Mouse (Mus musculus): ENCODE measurements at regions not wholly inside any gene's neighbourhood (a gene's known extent, or its start where the extent isn't known, plus 50 kb on each side); places are given as distances from the start of the nearest gene placed in this dataset.

GRCm38 (mm10) chr4:106206023-106206422 is 110.0 kb upstream of the Usp24 start:
- Histone ChIP-seq H3K4me1 (replicated peaks) (peaks cover 9% of the 10 kb centered on the region), H3K36me3 (no peaks in the 10 kb centered on the region), H3K9me3 (replicated peaks) (no peaks in the 10 kb centered on the region), H3K27me3 (no peaks in the 10 kb centered on the region), H3K9ac (no peak overlapping the region), H3K4me2 (no peak overlapping the region), H3K27ac (no peak overlapping the region), H3K4me3 (no peak overlapping the region)
- no peak for ATAC-seq (replicated peaks; ENCODE audit: insufficient number of reproducible peaks, insufficient read depth, low FRiP score, low read depth)
- 41% methylated on average over 2 of the region's 2 CpGs for WGBS

GRCm38 (mm10) chr4:106209465-106209864 is 106.5 kb upstream of the Usp24 start:
- H3K4me3 ChIP-seq, result no peak overlapping the region
- H3K27me3 ChIP-seq, result no peaks in the 10 kb centered on the region
- no peak overlapping the region for H3K27ac ChIP-seq
- H3K4me2 ChIP-seq, result no peak overlapping the region
- H3K9ac ChIP-seq, result no peak overlapping the region
- ATAC-seq (replicated peaks; ENCODE audit: insufficient number of reproducible peaks, insufficient read depth, low FRiP score, low read depth), result peak; percentile 42; the same call in 1 of the 2 replicates
- H3K36me3 ChIP-seq, result no peaks in the 10 kb centered on the region
- peaks cover 6% of the 10 kb centered on the region for H3K4me1 ChIP-seq (replicated peaks)
- no peaks in the 10 kb centered on the region for H3K9me3 ChIP-seq (replicated peaks)
- WGBS, result 61% methylated on average over 11 of the region's 11 CpGs

DNA sequence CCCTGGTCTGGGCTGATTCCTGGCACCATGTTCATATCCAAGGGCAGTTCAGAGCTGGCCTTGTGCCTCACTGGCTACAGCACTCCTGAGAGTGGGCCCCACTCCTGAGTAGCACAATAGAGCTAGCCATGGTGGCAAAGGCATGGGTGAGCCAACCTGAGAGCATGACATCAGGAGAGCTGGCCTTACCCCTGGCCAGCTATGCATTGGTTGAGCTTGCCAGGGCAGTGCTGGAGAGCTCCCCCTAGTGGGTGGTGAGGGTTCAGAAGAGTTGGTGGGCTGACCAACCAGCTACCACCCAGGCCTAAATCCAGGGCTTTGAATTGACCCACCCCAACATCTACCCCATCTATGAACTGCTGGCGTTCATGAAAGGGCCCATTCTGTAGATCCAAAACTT is 106.0 kb upstream of the Usp24 start:
- Histone ChIP-seq H3K4me2 (no peak overlapping the region), H3K4me3 (no peak overlapping the region), H3K27ac (no peak overlapping the region), H3K27me3 (no peaks in the 10 kb centered on the region), H3K36me3 (no peaks in the 10 kb centered on the region), H3K9ac (no peak overlapping the region), H3K4me1 (replicated peaks) (peaks cover 6% of the 10 kb centered on the region), H3K9me3 (replicated peaks) (no peaks in the 10 kb centered on the region)
- no peak for ATAC-seq (replicated peaks; ENCODE audit: insufficient number of reproducible peaks, insufficient read depth, low FRiP score, low read depth)
- WGBS, result 91% methylated on average over 1 of the region's 1 CpGs

GRCm38 (mm10) chr4:106214170-106214569 is 101.8 kb upstream of the Usp24 start:
- Histone ChIP-seq H3K9me3 (replicated peaks) (no peaks in the 10 kb centered on the region), H3K4me1 (replicated peaks) (no peaks in the 10 kb centered on the region), H3K4me3 (no peak overlapping the region), H3K4me2 (no peak overlapping the region), H3K36me3 (no peaks in the 10 kb centered on the region), H3K27me3 (no peaks in the 10 kb centered on the region), H3K9ac (no peak overlapping the region), H3K27ac (no peak overlapping the region)
- 82% methylated on average over 5 of the region's 5 CpGs for WGBS
- ATAC-seq (replicated peaks; ENCODE audit: insufficient number of reproducible peaks, insufficient read depth, low FRiP score, low read depth), result no peak

- no peak overlapping the region for H3K9ac ChIP-seq
- no peak for ATAC-seq (replicated peaks; ENCODE audit: insufficient number of reproducible peaks, insufficient read depth, low FRiP score, low read depth)
- H3K4me2 ChIP-seq, result no peak overlapping the region
- H3K4me1 ChIP-seq (replicated peaks), result no peaks in the 10 kb centered on the region
- no peaks in the 10 kb centered on the region for H3K27me3 ChIP-seq
- no peaks in the 10 kb centered on the region for H3K9me3 ChIP-seq (replicated peaks)
- H3K27ac ChIP-seq, result no peak overlapping the region
- H3K36me3 ChIP-seq, result no peaks in the 10 kb centered on the region
- no peak overlapping the region for H3K4me3 ChIP-seq
- WGBS, result 85% methylated on average over 9 of the region's 9 CpGs
These were observed 95.4 kb upstream of the Usp24 start for GRCm38 (mm10) chr4:106220621-106221020.

GRCm38 (mm10) chr4:106225184-106225862 is 90.7 kb upstream of the Usp24 start:
- H3K9me3 ChIP-seq (replicated peaks), result no peaks in the 10 kb centered on the region
- no peak overlapping the region for H3K27ac ChIP-seq
- 0 out of 2 replicates have a peak overlapping the region, but pooled peaks have one; percentile 3 for H3K4me2 ChIP-seq
- 42% methylated on average over 12 of the region's 12 CpGs for WGBS
- no peak overlapping the region for H3K9ac ChIP-seq
- H3K27me3 ChIP-seq, result no peaks in the 10 kb centered on the region
- no peaks in the 10 kb centered on the region for H3K36me3 ChIP-seq
- H3K4me3 ChIP-seq, result no peak overlapping the region
- no peak for ATAC-seq (replicated peaks; ENCODE audit: insufficient number of reproducible peaks, insufficient read depth, low FRiP score, low read depth)
- no peaks in the 10 kb centered on the region; the same call in 1 of the 2 replicates for H3K4me1 ChIP-seq (replicated peaks)

GRCm38 (mm10) chr4:106227428-106227827 is 88.6 kb upstream of the Usp24 start:
- Histone ChIP-seq H3K27me3 (no peaks in the 10 kb centered on the region), H3K4me3 (no peak overlapping the region), H3K9me3 (replicated peaks) (no peaks in the 10 kb centered on the region), H3K9ac (no peak overlapping the region), H3K4me1 (replicated peaks) (peaks cover 2% of the 10 kb centered on the region), H3K4me2 (no peak overlapping the region), H3K27ac (no peak overlapping the region), H3K36me3 (no peaks in the 10 kb centered on the region)
- WGBS, result 76% methylated on average over 8 of the region's 8 CpGs
- ATAC-seq (replicated peaks; ENCODE audit: insufficient number of reproducible peaks, insufficient read depth, low FRiP score, low read depth), result no peak

- Histone ChIP-seq H3K4me2 (no peak overlapping the region), H3K27me3 (no peaks in the 10 kb centered on the region), H3K4me3 (no peak overlapping the region), H3K4me1 (replicated peaks) (peaks cover 7% of the 10 kb centered on the region), H3K27ac (no peak overlapping the region), H3K36me3 (no peaks in the 10 kb centered on the region), H3K9me3 (replicated peaks) (no peaks in the 10 kb centered on the region), H3K9ac (no peak overlapping the region)
- peak; percentile 63; the same call in 1 of the 2 replicates for ATAC-seq (replicated peaks; ENCODE audit: insufficient number of reproducible peaks, insufficient read depth, low FRiP score, low read depth)
- 38% methylated on average over 9 of the region's 9 CpGs for WGBS
These were observed 87.5 kb upstream of the Usp24 start for GRCm38 (mm10) chr4:106228534-106228933.

- no peak overlapping the region for H3K4me3 ChIP-seq
- H3K9me3 ChIP-seq (replicated peaks), result no peaks in the 10 kb centered on the region
- H3K27ac ChIP-seq, result no peak overlapping the region
- WGBS, result 81% methylated on average over 3 of the region's 3 CpGs
- no peaks in the 10 kb centered on the region for H3K36me3 ChIP-seq
- no peak for ATAC-seq (replicated peaks; ENCODE audit: insufficient number of reproducible peaks, insufficient read depth, low FRiP score, low read depth)
- no peak overlapping the region for H3K4me2 ChIP-seq
- peaks cover 7% of the 10 kb centered on the region for H3K4me1 ChIP-seq (replicated peaks)
- H3K9ac ChIP-seq, result no peak overlapping the region
- no peaks in the 10 kb centered on the region for H3K27me3 ChIP-seq
These were observed 86.5 kb upstream of the Usp24 start for GRCm38 (mm10) chr4:106229526-106229925.

GRCm38 (mm10) chr4:106232499-106232970 is 83.5 kb upstream of the Usp24 start:
- H3K4me2 ChIP-seq, result 0 out of 2 replicates have a peak overlapping the region, but pooled peaks have one; percentile 23
- WGBS, result 15% methylated on average over 9 of the region's 9 CpGs
- no peaks in the 10 kb centered on the region for H3K9me3 ChIP-seq (replicated peaks)
- H3K36me3 ChIP-seq, result no peaks in the 10 kb centered on the region
- H3K4me1 ChIP-seq (replicated peaks), result peaks cover 7% of the 10 kb centered on the region
- H3K9ac ChIP-seq, result 0 out of 2 replicates have a peak overlapping the region, but pooled peaks have one; percentile 8
- H3K27ac ChIP-seq, result peak overlapping the region; percentile 60
- H3K27me3 ChIP-seq, result no peaks in the 10 kb centered on the region
- peak; percentile 64 for ATAC-seq (replicated peaks; ENCODE audit: insufficient number of reproducible peaks, insufficient read depth, low FRiP score, low read depth)
- H3K4me3 ChIP-seq, result no peak overlapping the region

DNA sequence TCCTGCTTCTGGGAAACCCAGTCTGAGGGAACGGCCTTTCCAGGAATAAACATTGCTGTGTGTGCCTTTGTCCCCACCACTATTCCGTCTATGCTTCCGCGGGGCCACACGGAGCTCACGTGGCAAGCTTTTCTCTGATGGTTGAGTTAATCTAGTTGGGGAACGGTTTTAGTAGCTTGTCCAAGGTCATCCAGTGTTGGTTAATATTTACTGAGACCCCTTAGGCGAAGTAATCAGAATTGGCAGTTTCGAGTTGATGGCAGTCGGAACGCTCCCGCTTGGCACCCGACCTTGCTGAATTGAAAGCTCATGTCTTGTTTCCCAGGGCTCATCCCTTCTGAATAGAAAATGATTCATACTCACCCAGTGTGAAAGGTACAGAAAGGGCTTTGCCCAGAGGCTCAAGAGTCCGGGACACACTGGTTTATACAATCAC is 71.6 kb upstream of the Usp24 start:
- Histone ChIP-seq H3K9me3 (replicated peaks) (no peaks in the 10 kb centered on the region), H3K27ac (no peak overlapping the region), H3K27me3 (no peaks in the 10 kb centered on the region), H3K4me2 (no peak overlapping the region), H3K4me3 (no peak overlapping the region), H3K36me3 (no peaks in the 10 kb centered on the region), H3K4me1 (replicated peaks) (no peaks in the 10 kb centered on the region), H3K9ac (no peak overlapping the region)
- 91% methylated on average over 14 of the region's 14 CpGs for WGBS
- ATAC-seq (replicated peaks; ENCODE audit: insufficient number of reproducible peaks, insufficient read depth, low FRiP score, low read depth), result no peak

Measured in heart, embryonic 15.5 days (tissue).